Mouse (Mus musculus) liver, postnatal 0 days (tissue): ENCODE data around the gene Ddx27.

Experiments
- CTCF ChIP-seq: sonication (generic); IDR thresholded peaks from 2 replicates; pipeline ENCODE4 v1.5.1; 2016; ENCODE audit warnings: antibody characterized with exemption, low read depth
- EP300 ChIP-seq: IDR thresholded peaks from 2 replicates; pipeline ENCODE4 v1.6.1; 2016; ENCODE audit warnings: antibody characterized with exemption, low read depth, mild to moderate bottlenecking

DNA sequence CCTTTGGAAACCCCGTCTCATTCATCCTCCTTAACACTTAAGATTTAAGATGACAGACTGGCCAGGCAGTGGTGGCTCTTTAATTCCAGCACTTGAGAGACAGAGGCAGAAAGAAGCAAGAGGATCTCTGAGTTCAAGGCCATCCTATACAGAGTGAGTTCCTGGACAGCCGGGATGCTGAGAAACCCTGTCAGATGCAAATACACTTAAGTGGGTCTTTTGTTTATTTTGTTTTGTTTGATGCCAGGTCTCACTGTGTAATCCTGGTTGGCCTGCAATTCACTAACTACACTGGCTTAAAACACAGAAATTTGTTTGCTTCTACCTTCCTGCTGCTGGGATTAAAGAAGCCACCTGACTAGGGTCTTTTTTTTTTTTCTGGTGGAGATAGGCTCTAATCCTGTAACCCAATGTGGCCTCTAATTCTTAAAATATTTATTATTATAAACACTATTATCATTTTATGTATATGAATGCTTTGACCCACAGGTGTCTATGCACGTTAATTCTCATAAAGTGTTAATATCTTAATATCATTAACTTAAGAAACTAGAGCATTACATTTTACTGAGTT, 43.9 kb downstream of the Ddx27 start:
- no peak for TF ChIP-seq CTCF
- no peak for TF ChIP-seq EP300
